Mouse (Mus musculus) megakaryocyte, embryonic 14.5 days (primary cell): ENCODE results near the gene Gfra1.

Experiments
- FLI1 ChIP-seq: IDR thresholded peaks from 2 replicates; pipeline ENCODE4 v1.6.1; 2012; ENCODE audit warnings: low read length, inconsistent platforms, mixed read lengths
- GATA1 ChIP-seq: IDR thresholded peaks from 3 replicates; pipeline ENCODE4 v1.6.1; 2012; ENCODE audit warnings: mixed read lengths, low read length, inconsistent platforms, borderline replicate concordance

GRCm38 (mm10) chr19:58474251-58474650, 18.5 kb upstream of the Gfra1 start:
- no peak for TF ChIP-seq GATA1
- no peak for TF ChIP-seq FLI1
